Mouse (Mus musculus) liver, embryonic 18 days (tissue): Measurements from ENCODE around the gene Rps3. TPM values are rescaled to one million over a fixed set of nuclear protein-coding genes. Genes with fewer than 3 reads are reported as not detected.

Experiments
- polyA plus RNA-seq: library from polyadenylated mRNA; depleted of rRNA; stranded (reverse); fragments of >200 nt; gene quantifications from 2 replicates; pipeline ENCODE4 v1.2.3, GENCODE M21; 2012; rRNA removed

The Rps3 gene
- 725 and 803 TPM in 2 replicates for polyA plus RNA-seq

GRCm38 (mm10) chr7:99483271-99483923 is at the start of gene Rps3:
Rps3 (minus strand) TSS chr7:99483738.

GRCm38 (mm10) chr7:99465811-99466210 is 17.7 kb downstream of the Rps3 start, which contains the start of gene Klhl35:
Klhl35 (plus strand) TSS chr7:99466004.

Other genes starting within 250 kb of the Rps3 start
- 5.4 and 6.0 TPM in 2 replicates for gene Mogat2, start 245.1 kb downstream of the Rps3 start, polyA plus RNA-seq
- 0.06 and 0.08 TPM in 2 replicates for gene Map6, start 216.3 kb downstream of the Rps3 start, polyA plus RNA-seq
- gene Serpinh1, start 130.5 kb downstream of the Rps3 start, polyA plus RNA-seq: 35.2 and 41.1 TPM in 2 replicates
- gene Gdpd5, start 102.3 kb downstream of the Rps3 start, polyA plus RNA-seq: 1.4 TPM in 2 replicates
- gene Klhl35, start 17.7 kb downstream of the Rps3 start, polyA plus RNA-seq: 0.10 and 0.34 TPM in 2 replicates
- gene Arrb1, start 51.7 kb upstream of the Rps3 start, polyA plus RNA-seq: 83.7 and 86.8 TPM in 2 replicates
- gene Tpbgl, start 143.4 kb upstream of the Rps3 start, polyA plus RNA-seq: 0.32 and 0.42 TPM in 2 replicates
- gene Slco2b1, start 227.6 kb upstream of the Rps3 start, polyA plus RNA-seq: 0.58 and 0.59 TPM in 2 replicates
- gene Olfr520, start 246.5 kb upstream of the Rps3 start, polyA plus RNA-seq: not detected in 2 replicates